Mouse (Mus musculus): ENCODE data around the gene Polr1a.
A peak's percentile ranks its signal among the peaks of the same experiment; 100 is the strongest.
"Not testable (repeated sequence)": the region's sequence is repeated elsewhere in the genome, so short reads cannot be mapped to it uniquely, and the experiment has no call there.

Polr1a gene

DNA sequence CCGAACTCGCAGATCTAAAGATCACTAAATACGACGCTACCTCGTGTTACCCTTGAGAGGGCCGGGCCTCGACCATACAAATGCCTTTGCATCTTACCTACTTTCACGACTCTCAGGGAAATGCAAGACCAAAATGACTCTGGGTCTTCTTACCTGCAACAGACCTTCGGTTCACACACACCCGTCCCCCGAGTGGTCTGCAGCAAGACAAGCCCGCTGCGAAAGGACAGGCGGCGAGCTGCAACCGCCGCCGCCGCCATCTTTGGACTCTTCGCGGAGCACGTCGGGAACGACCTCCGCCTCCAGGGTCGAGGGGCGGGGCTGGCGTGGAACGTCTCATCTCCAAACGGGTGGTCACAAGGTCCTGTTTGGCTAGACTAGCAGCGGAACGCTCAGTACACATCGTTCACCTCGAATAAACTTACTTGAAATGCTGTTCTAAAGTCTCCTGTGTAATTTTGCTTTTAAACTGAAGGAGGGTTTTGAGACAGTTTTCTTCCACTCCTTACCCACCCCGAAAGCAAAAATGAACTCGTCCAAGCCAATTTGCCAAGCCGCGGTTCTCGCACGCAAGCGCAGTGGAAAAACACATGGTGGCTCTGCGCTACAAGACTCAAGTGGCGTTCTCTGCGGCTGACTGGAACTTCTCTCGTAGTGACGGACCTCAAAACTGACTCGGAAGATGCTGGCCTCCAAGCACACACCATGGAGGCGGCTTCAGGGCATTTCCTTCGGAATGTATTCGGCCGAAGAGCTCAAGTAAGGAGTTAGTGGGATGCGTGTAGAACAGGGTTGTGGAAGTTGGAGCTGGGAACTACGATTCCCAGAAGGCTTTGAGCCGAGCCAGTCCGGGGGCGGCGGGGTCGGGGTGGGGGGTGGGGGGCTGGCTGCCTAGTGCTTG is at the start of gene Polr1a, which contains the start of gene Ptcd3:
Gene Polr1a (plus strand): TSS at position 573 of the 901 bp plus-strand sequence.
Gene Ptcd3 (minus strand): TSS at position 270 of the 901 bp plus-strand sequence.
- peak; percentile 94 for DNase-seq (ENCODE audit: low spot score)

DNA sequence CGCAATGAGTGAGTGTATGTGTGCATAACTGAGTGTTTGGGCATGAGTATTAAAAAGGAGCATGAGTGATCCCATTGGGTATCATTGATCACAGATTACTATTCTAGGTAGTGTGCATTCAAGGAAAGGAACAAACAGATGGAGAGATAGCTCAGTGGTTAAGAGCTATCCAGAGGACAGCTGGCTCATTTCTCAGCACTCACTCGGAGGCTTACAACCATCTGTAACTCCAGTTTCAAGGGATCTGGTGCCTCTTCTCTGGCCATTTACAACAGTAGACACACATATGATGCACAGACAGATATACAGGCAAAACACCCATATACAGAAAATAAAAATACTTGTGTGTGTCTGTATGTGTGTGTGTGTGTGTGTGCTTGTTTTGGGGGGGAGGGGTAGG is 41.1 kb upstream of the Polr1a start:
- DNase-seq (ENCODE audit: low spot score): no peak

DNA sequence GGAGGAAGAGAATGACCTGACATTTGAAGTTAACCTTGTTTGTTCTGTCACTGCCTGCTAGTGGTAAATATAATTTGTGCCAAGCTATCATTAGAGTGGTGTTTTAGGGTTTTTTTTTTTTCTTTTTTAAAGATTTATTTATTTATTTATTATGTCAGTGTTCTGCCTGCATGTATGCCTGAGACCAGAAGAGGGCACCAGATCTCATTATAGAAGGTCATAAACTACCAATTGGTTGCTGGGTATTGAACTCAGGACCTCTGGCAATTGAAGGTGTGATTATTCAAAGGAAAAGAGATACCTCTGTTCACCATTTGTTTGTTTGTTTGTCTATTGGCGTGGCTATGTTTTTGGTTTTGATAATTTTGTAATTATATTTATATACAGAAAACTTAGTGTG is 40.0 kb upstream of the Polr1a start:
- DNase-seq (ENCODE audit: low spot score): peak; percentile 28

GRCm38 (mm10) chr6:71871396-71871795 is 37.5 kb upstream of the Polr1a start:
- DNase-seq (ENCODE audit: low spot score): no peak

DNA sequence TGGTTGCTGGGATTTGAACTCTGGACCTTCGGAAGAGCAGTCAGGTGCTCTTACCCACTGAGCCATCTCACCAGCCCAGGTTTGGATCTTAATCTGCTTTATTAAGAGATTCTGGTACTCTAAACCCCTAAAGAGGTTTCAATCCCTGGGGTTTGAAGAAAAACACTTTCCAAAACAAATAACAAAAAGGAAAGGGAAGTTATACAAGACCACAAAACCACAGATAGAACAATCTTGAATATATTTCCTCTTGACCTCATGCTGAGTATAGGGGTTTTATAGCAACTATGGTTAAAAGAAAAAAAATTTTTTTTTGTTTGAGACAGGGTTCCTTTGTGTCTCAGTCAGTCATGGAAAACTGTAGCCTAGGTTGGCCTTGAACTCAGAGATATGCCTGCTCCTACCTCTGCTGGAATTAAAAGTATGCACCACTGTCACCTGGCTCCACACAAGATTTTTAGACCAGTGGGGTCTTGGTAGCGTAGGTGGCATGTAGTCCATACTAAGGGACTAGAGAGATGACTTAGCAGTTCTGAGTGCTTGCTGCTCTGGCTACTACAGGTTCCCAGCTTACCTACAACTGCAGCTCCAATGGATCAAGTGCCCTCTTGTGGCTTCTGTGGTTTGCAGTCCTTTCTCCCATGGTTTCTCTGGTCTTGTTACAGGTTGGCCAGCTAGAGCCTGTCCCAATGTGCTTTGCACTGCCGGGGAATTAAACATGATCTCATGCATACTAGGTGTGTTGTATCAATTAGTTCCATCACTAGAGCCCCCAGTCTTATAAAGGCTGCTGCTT is 30.7 kb upstream of the Polr1a start:
- peak; percentile 17 for DNase-seq (ENCODE audit: low spot score)

DNA sequence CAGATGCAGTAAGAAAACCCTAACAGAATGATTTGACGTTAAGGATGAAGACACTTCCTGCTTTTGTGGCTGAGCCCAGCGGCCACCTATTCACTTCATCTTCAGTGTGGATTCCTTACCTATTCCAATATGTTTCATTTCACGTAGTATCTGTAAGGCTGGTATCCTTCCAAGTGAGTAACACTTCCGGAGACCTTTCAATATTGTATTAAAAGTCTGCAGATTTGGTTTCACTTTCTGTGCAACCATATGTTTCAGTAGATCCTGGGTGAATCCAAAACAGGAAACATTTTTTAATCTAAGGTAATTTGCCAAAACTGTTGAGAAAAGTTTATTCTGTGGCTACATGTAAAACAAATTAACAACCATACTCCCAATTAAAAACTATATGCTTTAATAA is 15.6 kb upstream of the Polr1a start:
- no peak for DNase-seq (ENCODE audit: low spot score)

DNA sequence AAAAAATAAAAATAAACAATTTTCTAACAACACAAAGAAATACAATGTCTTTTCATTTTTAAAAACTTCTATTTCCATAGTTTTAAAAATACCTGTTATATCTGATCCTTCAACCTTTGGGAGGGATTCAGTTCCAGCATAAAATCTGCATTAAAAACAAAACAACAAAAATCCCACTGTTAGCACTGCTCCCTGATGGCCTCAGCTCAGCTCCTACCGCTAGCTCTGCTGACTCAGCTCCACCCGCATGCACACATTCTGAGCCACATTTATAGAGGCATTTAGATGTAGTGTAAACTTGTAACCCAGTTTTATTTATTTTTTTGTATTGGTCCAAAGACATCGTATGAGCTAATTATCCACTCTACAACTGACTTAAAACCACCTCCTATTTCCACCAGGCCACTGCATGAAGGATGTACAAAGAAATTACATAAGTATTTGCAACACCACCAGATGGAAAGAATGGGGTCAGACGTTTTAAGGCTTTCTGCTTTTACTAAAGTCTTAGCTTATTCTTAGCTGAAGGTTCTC is 1.1 kb upstream of the Polr1a start:
- DNase-seq (ENCODE audit: low spot score): peak; percentile 8

GRCm38 (mm10) chr6:71909384-71909783 is 531 bp downstream of the Polr1a start:
- DNase-seq (ENCODE audit: low spot score): no peak

DNA sequence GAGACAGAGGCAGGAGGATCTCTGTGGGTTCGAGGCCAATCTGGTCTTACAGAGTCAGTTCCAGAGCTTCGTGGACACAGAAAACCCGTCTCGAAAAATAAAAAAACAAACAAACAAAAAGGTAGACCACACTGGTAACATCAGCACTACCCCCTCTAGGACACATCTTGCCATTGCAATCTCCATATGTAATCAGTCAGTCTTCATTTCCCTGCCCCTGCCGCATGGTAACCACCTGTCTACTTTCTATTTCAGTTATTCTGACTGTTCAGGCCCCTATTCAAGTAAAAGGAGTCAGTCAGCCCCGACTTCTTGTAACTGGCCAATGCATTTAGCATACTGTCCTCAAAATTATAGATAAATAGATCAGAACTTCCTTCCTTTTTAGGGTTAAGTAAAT is 987 bp downstream of the Polr1a start:
- DNase-seq (ENCODE audit: low spot score): no peak

DNA sequence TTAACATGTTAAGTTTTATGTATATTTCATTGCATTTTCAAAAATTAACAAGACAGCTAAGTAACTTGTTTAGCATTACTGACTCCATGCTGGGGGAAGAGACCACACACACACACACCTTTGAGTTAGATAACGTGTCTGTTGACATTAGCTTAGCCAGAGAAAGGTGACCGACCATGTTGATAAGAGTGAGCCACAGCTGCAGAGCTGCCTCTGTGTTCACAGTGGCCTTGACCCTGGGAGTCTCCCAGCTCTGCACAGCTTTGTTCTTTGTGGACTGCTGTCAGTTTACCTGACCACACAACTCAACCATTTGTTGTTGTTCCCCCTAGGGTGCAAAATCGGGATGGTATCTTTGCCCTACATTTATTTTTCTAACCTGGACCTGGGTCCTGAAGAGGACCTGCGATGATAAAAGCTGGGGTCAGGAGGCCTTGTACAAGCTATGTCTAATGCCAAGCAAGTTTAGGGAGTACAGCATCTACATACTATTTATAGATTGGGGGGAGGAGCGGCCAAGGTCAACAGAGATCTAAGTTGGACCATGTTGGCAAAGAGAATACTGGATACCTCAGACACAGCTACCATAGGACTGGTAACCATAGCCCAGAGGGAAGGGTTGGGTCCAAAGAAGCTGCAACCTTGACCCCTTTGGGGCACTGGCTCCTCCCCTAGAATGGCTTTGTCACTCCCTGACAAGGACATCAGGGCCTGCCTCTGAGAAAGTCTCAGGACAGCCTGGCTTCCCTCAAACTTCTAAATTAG is 3.0 kb downstream of the Polr1a start:
- no peak for DNase-seq (ENCODE audit: low spot score)

GRCm38 (mm10) chr6:71920752-71921151 is 11.9 kb downstream of the Polr1a start:
- no peak for DNase-seq (ENCODE audit: low spot score)

- not testable (repeated sequence) for DNase-seq (ENCODE audit: low spot score)
Observed at GRCm38 (mm10) chr6:71925233-71925632, 16.4 kb downstream of the Polr1a start.

DNA sequence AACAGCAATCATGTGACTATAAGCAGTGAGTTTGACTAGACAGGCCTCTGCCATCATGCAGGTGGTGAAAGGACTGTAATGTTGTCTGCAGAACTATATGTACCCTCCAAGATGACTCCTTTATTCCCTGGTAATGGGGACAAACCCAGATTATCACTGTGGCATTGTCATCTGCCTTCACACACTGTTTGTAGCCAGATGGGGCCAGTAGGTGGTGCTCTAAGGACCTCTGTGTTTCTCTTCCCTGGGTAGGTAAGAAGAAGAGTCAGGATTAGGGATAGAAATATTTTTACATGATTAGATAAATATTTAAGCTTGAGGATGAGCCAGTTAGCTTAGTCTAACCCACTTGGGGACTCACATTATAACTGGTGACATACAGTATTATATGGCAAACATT is 19.1 kb downstream of the Polr1a start:
- DNase-seq (ENCODE audit: low spot score): peak; percentile 76

DNA sequence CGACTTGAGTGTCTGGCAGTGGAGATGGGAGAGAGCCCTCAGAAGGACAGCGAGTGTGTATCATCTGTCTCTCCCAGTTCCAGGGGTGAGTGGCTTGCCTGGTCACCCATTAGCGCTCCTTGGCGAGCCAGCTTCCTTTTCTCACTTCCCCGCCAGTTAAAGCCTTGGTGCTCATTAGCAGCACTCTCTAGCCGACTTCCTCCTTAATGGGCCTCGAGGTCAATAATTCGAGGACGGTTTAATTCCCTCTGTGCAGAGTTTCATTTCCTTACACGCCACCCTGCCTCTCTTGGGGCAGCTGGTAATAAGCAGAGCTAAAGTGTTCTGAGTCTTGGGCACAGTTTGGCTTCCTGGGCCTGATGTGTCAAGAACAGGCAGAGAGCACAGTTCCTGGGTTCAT is 21.2 kb downstream of the Polr1a start:
- no peak for DNase-seq (ENCODE audit: low spot score)

DNA sequence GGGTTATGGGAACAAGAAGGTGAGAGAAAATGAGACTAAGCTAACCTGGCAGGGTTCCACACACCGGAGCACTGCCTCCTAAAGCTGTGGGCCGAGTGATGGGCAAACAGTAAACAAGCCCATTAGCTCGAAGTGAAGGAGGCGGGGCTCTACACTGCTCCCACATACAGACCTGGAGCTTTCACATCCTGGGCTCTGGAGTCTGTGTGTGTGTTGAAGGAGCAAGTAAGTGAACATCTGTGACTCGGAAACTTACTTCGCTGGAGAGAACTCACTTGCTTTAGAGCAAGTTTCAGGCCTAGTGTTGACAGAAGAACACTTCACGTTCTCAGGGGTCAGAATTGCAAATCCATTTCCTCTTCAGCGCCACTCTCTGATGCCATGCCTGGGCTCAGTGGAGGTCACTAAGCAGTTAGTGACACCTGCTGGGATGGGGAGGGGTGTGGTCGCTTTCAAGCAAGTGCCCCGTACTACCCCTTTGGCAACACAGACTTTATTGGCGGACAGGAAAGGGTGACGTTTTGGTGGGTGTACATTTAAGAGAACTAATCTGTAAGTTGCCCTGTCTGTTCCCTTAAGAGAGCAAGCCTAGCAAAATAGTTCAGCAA is 22.1 kb downstream of the Polr1a start:
- no peak for DNase-seq (ENCODE audit: low spot score)

GRCm38 (mm10) chr6:71932347-71932746 is 23.5 kb downstream of the Polr1a start:
- DNase-seq (ENCODE audit: low spot score): no peak

- peak; percentile 4 for DNase-seq (ENCODE audit: low spot score)
Observed at GRCm38 (mm10) chr6:71934081-71934556, 25.3 kb downstream of the Polr1a start.

DNA sequence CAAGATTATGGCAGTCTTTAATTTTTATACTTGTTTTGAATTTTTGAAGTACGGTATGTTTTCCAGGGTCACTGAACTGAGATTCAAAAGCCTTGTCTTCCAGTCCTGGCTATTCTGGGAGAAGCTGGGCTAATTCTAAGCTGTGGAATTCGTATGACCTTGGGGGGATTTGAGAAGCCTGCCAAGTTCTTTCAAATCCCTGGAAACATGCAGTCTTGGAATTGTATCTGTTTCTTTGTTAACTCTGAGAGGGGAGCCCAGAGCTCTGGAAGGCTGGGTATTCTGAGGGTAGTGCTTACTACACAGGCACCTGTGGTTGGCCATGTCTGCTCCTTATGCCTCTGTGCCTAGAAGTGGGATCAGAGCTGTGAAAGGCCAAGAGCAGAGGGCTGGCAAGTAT is 26.9 kb downstream of the Polr1a start:
- DNase-seq (ENCODE audit: low spot score): no peak

DNA sequence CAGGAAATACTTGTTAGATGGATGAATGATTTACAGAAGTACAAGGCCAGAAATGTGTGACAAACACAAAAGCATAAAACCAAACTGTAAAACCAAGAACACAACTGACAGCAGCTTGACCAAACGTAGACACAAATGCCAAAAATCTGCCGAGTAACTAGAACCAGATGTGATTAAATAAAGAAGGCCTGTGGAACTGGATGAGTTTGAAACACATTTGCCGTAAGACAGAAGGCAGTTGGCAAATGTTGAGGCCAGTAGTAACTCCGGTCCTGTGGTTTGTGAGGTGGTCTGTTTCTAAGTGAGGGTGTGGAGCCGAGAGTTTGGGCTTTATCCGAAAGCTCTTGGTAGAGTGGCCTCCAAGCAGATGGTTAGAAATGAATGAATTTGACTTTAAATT is 32.1 kb downstream of the Polr1a start:
- DNase-seq (ENCODE audit: low spot score): no peak

DNA sequence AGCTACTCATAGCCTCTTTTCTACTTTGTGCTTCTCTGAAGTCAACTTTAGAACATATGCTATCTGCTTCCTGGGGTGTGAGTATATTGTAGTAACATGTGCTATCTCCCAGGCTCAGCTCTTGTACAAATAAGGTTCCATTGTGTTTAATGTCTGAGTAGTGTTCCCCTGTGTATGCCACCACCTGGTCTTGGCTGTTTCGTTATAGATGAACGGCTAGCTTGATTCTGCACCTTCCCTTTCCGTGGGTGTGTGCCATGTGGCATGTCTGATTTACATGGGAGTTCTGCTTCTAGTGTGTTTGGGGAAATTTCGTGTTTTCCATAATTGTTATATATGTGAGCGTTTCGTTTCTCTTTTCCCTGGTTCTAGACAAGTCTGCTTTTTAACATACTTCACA is 36.2 kb downstream of the Polr1a start:
- no peak for DNase-seq (ENCODE audit: low spot score)

GRCm38 (mm10) chr6:71946121-71946520 is 37.3 kb downstream of the Polr1a start:
- no peak for DNase-seq (ENCODE audit: low spot score)

Data from retina, embryonic 14.5 days (tissue).